Mouse (Mus musculus) ovary, postnatal 10 days (tissue): Measurements from ENCODE around the gene 3110082I17Rik.

ENCODE experiments used
- DNase-seq: peaks from one replicate; pipeline ENCODE4 v3.0.0; 2022; ENCODE audit warnings: low spot score

Gene 3110082I17Rik

DNA sequence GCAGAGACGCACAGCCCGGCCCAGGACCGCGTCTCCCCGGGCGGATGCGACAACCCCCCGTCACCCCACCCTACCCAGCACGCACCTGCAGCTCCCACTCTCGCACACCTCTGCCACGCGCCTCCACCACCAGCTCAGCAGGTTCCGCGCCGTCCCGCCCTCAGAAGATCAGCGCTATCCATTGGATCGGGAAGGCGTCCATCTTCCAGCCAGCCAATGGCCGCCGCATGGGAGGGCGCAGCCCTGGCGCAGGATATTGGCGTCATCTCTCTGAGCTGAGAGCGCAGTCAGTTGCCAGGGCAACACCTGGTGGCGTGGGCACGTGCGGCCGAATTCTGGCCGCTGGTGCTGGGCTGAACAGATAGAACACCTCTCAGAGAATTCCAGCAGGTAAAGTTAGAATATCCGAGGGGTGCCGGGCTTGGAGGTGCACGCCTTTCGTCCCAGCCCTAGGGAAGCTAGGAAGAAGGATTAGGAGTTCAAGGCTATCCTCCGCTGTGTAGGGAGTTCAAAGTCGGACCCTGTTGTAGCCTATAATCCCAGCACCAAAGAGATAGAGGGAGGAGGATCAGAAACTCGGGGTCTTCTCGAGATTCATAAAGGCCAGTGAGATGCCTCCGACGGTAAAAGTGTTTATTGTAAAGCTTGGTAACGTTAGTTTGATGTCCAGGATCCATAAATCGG is at the start of gene 3110082I17Rik:
3110082I17Rik (minus strand) TSS at position 144 of the 684 bp plus-strand sequence.
- DNase-seq: peak; percentile 99

DNA sequence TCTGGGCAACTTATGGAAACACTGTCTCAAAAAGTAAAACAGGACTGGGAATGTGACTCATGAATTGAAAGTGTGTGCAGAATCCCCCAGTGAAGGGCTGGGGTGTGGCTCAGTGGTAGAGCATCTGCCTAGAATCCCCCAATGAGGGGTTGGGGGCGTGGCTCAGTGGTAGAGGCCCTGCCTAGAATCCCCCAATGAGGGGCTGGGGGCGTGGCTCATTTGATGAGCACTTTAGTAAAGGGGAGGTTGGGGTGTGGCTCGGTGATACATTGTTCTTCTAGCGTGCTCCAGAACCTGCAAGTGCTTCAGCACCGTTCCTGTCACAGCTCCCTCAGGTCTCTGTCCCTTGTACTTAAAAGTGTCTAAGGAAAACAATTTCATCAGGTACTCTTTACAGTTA is 45.9 kb upstream of the 3110082I17Rik start:
- DNase-seq: no peak

DNA sequence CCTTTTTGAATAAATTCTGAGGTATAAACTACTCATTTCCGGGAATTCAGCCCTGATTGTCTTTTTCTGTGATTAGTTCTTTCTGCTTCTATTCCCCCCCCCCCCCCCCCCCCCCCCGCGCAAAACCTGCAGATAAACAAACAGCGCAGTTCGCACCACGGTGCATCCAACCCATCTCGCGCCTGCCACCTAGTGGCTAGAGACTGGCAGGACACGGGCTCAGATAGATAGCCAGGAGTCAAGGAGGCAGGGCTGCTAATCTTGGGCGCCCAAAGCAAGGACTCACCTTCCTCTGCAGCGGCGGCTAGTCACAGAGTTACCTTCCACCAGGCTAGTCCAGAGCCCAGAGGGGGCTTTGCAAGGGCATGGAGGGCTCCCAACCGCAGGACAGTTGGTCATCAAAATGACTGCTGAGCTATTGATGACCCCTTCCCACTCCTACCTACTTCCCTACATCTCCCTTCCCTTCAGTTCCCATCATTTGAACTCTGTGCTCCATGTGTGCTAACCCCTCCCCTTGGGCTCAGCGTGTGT is 44.8 kb upstream of the 3110082I17Rik start:
- peak; percentile 53 for DNase-seq

DNA sequence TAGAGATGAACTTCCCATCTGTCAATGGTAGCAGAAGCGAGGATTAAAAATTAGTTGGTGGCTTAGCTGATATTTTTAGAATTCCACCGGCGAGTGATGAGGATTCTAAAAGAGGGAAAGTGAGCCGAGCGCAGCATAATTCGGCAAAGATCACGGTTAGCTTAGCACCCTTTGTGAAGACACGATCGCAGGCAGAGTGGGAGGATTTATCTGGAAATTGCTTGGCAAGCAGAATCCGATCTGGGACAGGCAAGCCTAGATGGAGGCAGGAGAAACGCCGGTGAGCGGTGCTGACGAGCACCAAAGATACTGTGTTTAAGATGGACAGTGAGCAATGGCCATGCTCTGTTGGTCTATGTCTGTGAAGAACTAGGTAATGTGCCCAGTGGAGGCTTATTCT is 42.0 kb upstream of the 3110082I17Rik start:
- DNase-seq: no peak

DNA sequence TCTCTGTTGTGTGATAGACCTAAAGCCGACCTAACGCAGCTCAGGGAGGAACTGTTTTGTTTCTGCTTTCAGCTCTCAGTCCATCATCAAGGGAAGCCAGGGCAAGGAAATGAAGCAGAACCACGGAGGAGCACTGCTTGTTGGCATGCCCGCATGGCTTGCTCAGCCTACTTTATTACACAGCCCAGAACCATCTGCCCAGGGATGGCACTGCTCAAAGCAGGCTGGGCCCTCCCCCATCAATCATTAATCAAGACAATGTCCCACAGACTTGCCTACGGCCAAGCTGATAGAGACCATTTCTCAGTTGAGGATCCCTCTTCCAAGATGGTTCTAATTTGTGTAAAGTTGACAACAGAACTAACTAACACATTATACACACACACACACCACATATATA is 38.5 kb upstream of the 3110082I17Rik start:
- no peak for DNase-seq

DNA sequence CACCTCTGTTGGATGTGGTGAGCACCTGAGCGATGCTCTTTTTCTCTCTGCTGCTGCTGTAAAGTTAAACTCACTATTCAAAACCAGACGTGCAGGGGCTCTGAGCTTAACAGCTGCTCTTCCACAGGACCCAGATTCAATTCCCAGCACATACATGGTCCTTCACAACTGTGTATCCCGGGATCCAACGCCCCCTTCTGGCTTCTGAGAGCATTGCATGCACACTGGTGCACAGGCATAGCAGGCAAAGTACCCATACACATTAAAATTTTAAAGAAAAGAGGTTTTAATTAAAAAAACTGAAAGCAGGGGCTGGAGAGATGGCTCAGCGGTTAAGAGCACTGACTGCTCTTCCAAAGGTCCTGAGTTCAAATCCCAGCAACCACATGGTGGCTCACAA is 36.6 kb upstream of the 3110082I17Rik start:
- no peak for DNase-seq

DNA sequence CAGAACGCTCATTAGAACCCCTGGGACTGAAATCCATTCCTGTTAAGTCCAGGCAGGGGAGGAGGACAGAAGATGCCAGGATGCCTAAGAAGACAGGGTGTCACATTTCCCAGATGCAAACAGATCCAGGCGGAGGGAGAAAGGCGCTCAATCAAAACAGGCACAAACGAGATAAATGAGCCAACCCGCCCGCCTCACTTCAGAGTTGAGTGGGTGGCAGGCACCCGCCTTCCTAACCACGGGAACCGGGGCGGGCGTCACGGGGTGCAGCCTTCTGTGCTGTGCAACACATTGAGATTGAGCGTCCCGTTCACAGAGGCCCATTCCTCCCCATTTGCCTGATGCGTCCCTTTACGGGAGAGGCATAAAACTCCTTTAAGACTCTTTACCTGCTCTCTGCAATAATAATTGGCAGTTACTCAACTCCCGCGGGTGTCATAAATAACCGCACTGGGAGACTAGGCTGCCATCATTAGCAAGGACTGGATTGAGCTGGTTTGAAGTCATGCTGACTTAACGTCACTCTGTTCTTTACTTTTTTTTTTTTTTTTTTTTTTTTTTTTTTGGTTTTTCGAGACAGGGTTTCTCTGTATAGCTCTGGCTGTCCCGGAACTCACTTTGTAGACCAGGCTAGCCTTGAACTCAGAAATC is 34.8 kb upstream of the 3110082I17Rik start:
- DNase-seq: no peak

DNA sequence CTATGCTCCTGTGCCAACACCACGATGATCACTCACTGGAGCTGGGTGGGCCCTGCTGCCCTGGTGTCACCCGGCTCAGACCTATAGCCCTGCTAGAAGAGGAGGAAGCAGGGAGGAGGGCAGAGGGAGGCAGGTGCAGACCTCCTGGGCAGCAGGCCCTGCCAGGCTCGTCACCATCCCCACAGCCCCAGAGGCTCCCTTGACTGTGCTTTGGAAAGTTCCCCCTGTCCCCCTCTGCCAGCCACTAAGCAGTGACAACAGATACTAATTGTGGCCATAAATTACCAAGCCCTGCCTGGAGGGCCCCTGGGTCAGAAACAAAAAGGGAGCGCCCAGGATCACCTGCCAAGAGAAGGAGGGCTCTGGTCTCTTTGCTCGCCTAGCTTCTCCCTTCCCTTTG is 33.4 kb upstream of the 3110082I17Rik start:
- DNase-seq: no peak

DNA sequence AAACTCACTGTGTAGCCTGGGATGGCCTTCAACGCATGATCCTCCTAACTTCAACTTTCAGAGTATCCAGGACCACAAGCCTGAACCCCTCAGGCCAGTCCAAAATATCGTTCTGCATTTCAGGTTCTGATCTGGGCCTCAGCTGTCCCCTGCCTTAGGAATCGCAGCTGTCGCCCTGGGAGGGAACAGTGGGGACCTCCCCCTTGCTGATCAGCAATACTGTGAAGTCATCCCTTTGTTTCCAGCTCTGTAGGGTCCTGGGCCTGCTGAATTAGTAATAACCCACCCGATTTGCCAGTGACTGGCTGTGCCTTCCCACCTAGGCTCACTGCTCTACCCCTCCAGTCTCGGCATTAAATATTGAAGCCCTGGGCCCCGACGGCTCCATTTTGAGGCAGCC is 31.0 kb upstream of the 3110082I17Rik start:
- no peak for DNase-seq

DNA sequence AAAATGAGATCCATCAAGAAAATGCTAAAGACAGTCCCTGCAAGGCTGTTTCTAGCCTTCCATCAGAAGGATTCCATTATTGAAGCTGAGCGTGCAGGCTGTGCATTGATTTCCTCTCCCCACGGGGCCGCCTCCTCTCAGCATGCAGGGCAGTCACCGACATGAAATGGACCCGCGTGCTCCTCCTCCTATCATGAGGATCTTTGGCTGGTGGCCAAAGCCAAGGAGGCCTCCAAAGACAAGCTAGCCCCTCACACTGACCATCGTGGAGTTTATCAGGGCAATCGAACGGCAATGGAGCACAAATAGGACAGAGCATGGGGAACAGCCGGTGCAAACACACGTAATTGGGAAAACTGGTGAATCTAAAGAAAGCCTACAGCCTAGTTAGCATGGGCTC is 29.8 kb upstream of the 3110082I17Rik start:
- no peak for DNase-seq

DNA sequence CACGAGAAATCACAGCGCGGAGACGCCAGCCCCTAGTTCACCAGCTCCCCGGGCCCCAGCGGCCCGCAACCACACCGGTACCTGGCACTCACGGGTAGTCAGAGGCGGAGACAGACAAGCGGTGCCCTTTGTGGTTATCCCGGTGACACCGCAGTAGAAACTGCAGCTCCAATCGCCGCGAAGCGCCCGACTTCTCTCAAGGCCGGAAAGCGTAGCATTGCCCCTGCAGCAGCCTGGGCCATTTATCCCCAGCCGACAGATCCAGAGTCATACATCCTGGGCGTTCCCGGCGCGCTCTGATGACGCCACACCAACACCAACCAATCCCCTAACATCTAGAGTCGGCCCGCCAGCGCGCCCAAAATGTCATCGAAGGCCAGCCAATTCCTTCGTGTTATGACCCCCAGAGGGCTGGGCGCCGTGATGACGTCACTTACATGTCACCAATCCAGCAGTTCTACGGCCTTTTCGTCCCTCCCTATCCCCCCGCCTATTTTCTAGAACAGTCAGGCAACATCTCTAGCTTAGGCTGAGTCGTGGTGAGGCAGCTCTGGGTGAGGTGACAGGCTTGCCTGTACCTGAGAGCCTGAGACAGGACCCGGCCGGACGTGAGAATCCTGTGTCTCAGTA is 24.0 kb upstream of the 3110082I17Rik start, which contains the start of gene Zfand2a:
Zfand2a (minus strand) TSS at position 365 of the 630 bp plus-strand sequence.
- DNase-seq: peak; percentile 98

DNA sequence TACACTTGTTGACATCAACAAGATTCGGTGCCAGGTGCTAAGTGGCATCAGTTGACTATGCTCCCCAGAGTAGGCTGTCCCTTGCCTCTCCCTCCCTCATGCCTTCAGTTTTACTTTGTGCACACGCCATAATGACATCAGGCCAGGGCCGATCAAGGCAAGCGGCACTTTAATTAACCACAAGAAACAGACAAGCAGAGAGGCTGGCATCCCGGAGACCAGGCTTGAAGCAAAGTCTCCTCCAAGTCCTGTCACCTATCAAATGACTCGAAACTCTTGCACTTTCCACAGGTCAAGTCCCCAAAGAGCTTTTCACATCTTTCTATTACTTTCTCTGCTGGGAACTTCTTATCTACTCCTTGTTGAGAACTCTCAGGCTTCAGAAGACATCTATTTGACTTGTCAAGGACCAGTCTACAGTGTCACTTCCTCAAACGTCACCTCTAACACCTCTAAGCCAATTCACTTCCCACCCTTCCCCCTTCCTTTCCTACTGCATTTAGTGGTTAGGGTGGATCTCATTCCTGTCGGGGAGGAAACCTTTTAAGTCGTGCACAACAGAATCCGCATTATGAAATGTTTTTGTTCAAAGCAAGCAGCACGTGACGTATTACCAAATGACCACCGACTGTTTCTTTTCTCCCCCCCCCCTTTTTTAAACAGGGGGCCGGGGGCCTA is 23.0 kb upstream of the 3110082I17Rik start:
- DNase-seq: no peak

DNA sequence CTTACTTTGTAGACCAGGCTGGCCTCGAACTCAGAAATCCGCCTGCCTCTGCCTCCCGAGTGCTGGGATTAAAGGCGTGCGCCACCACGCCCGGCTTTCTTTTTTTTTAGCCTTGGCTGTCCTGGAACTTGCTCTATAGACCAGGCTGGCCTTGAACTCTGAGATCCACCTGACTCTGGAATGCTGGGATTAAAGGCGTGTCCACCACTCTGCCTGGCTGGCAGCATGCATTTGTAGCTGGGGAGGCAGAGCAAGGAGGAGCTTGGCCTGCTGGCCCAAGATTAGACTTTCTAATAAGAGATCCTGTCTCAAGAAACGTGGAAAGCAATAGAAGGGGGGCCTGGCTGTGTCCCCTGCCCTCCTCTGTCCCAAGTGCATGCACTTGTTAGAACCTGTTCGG is 20.1 kb upstream of the 3110082I17Rik start:
- no peak for DNase-seq

DNA sequence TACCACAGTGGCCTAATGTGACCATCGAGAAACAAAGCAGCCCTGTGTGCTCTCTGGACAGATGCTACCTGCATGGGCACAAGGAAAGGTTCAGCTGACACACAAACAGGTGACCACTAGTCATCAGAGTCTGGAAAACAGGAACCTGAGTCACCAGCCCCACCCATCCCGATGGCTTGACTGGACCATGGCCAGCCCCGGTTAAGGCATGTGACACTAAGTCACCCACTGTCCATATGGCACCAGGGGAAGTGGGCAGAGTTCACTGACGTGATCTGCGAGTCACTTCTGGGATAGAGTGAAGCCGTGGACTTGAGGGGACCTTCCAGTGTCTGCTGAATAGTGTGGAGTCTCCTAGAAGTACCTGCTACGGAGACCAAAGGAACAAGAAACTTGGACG is 18.8 kb upstream of the 3110082I17Rik start:
- DNase-seq: no peak

DNA sequence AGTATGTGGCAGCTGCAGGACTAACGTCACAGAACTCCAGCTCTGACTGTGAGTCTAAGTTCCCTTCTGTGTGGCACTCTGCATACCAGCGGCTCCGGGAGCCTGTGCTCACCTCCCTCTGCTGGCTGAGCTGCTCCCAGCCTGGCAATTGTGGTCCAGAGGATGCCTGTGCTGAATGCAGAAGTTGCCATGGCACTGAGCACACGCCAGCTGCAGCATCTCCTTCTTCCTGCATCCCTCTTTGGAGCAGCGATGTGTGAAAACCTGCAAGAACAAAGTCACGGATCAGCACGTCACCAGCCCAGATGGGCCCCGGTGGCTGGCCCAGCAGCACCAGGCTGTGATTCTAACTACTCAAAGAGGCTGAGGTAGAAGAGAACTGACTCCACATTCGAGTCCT is 14.4 kb upstream of the 3110082I17Rik start:
- DNase-seq: no peak

DNA sequence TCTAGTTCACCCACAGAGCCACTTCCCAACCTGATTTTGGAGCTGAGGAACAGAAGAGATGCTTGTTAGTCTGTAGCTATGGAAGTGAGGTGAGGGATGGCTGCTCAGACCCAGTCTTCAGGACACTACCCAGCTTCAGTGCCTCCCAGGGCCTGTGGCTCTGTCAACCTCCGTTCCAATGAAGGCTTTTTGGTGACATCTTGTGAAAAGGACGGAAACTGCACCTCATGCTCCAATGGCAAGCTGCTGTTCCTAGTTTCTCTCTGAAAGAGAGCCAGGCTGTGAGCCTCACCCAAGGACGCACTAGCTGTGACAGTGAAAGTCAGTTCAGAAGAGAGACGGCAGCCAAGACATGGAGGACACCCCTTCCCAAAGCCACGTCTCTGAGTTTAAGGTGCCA is 7.7 kb upstream of the 3110082I17Rik start:
- DNase-seq: no peak

DNA sequence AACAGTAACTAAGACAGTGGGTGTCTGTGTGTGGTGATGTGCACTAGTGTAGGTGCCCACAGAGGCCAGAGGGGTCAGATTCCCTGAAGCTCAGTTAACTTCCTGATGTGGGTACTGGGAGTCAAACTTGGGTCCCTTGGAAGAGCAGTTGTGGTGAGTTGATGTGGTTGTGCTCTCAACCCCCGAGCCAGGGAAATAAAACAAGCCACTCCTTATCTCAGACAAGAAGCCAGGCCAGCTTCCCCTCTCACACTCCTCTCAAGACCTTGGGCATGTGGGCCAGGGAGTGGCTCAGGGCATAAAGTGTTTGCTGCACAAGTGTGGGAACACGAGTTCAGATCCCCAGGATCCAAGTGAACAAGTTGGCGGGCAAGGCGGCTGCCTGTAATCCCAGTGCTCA is 6.5 kb upstream of the 3110082I17Rik start:
- no peak for DNase-seq

DNA sequence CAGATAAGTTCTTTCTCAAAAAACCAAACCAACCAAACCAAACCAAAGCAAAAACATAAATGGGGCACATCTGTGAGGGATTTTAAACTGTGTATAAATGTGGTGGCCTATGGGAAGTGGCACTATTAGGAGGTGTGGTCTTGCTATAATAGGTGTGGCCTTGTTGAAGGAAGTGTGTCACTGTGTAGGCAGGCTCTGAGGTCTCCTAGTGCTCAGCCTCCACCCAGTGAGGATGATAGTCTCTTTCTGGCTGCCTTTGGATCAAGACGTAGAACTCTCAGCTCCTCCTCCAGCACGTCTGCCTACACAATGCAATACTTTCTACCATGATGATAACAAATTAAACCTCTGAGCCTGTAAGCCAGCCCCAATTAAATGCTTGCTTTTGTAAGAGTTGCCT is 6.0 kb upstream of the 3110082I17Rik start:
- no peak for DNase-seq

DNA sequence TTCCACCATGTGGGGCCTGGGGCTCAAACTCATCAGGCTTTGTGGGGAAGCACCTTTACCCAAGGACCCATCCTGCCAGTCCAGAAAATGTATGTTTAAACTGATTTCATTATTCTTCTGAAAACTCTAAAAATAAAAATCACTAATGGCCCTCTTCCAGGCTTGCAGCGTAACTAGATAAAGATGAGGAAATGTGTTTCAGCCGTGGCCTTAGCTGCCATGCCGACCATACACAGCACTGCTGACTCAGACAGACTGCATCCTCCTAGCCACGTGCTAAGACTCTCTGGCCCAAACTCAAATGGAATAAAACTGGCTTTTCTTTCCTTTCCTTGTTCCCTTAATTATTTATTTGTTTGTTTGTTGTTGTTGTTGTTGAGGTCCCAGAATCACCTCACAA is 4.5 kb upstream of the 3110082I17Rik start:
- no peak for DNase-seq

DNA sequence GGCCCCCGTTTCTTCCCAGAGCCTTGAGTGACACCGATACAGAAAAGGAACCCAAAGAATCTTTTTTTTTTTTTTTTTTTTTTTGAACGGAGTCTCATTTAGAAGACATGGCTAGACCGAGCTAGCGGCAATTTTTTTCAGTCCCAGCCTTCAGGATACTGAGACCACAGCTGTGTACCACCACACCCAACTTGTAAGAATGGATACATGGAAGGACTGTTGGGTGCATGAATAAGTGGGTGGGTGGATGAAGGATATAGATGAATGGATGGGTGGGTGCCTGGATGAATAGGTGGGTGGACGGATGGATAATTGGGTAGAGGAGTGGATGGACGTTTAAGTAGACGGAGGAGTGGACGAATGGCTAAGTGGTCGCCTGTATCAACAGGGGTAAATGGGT is 389 bp downstream of the 3110082I17Rik start:
- DNase-seq: no peak

DNA sequence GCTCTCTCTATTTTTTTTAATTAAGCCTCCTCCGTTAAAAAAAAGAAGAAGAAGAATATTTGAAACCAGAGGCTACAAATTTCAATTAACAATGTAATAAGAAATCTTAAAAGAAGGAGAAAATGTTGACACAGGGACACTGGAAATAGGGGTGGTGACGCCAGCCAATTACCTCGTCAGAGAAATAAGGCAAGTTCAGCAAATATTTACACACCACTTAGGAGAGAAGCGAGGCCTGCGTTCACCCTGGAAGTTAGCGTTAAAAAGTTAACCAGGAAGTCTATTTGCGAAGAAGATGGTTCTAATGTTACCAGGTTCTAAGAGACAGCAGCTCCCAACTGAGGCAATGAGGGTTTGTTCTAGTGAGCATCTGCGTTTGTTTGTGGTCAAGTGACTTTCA is 3.1 kb downstream of the 3110082I17Rik start:
- no peak for DNase-seq

DNA sequence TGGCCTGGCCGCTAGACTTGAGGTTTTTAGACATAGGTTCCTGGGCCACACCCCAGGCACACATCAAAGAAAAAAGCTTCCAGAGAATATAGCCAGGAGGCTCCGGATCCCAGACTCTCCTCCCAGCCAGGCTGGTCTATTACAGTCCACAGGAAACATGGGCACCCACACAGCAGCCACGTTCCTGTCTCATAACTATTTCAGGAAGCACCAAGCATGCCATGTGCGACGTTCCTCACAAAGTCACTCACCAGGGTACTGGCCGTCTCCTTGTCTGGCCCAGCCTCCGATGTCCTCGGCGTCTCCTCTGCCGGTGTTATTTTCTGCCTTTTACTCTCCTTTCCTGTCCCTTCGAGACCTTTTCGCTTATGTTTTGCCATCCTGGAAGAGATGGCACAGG is 5.2 kb downstream of the 3110082I17Rik start:
- no peak for DNase-seq

DNA sequence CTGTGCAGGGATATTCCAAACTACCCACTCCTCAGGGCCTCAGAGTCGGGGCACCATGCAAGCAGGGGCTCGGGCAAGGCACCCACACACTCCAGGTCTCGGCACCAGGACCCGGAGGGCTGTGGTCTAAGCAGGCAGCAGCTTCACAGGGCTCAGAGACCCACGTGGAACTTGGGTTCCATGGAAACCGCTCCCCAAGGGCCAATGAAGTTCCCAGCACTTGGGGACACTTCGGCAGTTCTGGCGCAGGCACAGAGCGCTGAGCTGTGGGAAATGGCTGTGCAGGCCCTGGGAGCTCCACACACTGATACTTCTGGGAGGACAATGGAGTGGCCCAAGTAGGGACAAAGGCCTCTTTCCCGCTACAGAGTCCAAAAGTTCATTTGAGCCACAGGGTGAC is 7.3 kb downstream of the 3110082I17Rik start:
- no peak for DNase-seq
